ENCODE assay signal across 8 mouse cellular contexts in the genomic region with DNA sequence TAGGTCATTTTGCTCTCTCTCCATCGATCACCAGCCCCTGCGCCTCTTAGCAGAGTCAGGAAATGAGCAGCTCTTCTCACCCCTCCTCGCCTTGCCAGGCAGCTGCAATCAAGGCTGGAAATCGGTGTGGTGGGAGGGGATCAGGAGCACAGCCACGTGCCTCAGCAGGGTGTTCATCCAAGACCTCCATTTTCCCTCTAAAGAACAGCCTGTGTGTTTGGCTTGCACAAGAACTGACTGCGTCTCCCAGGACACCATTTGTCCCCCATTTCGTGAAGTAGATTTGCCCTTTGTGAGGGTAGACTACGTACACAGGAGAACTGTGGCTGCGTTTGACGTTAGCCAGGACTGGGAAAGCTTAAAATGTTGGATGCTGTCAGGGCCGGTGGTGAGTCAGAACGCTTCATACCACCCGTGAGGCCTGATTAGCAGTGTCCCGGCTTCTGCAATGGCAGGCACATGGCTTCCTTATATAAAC. TPM values are rescaled to one million over a fixed set of nuclear protein-coding genes. Genes with fewer than 3 reads are reported as not detected.
DNase-seq lines count a peak whose midpoint lies in the region; ATAC-seq and TF ChIP-seq lines count a peak whose summit lies in the region.

No protein-coding gene starts in this region.

- no peak overlapping the region for H3K27ac ChIP-seq in kidney, embryonic 16.5 days (ENCODE audit: low read length)
- peak overlapping the region; percentile 41 for H3K27ac ChIP-seq in intestine, postnatal 0 days (ENCODE audit: low read depth, low read length)
- H3K27ac ChIP-seq in stomach, embryonic 14.5 days (ENCODE audit: low read length), result peak overlapping the region; percentile 79

- H3K4me1 ChIP-seq in kidney, embryonic 16.5 days (ENCODE audit: insufficient read depth, low read length), result peaks cover 41% of the 10 kb centered on the region
- no peaks in the 10 kb centered on the region for H3K4me1 ChIP-seq in intestine, postnatal 0 days (replicated peaks; ENCODE audit: control insufficient read depth, insufficient read depth, low read length)
- peaks cover 53% of the 10 kb centered on the region for H3K4me1 ChIP-seq in stomach, embryonic 14.5 days (ENCODE audit: control insufficient read depth, insufficient read depth, low read length)

- no peak for ATAC-seq in kidney, embryonic 16.5 days (ENCODE audit: low FRiP score, low TSS enrichment)
- peak; percentile 42; the same call in 1 of the 2 replicates for ATAC-seq in intestine, postnatal 0 days
- ATAC-seq in stomach, embryonic 14.5 days (ENCODE audit: insufficient number of reproducible peaks, insufficient read depth, low FRiP score, low read depth), result peak; percentile 59

- H3K27me3 ChIP-seq in kidney, embryonic 16.5 days (ENCODE audit: insufficient read depth, low read length), result no peaks in the 10 kb centered on the region
- H3K27me3 ChIP-seq in intestine, postnatal 0 days (replicated peaks; ENCODE audit: control insufficient read depth, insufficient read depth, low read length), result peaks cover 12% of the 10 kb centered on the region
- H3K27me3 ChIP-seq in stomach, embryonic 14.5 days (ENCODE audit: control insufficient read depth, insufficient read depth, low read length), result no peaks in the 10 kb centered on the region

- 42% methylated on average over 14 of the region's 14 CpGs for WGBS in kidney, embryonic 16.5 days
- WGBS in intestine, postnatal 0 days, result 40% methylated on average over 14 of the region's 14 CpGs
- 18% methylated on average over 14 of the region's 14 CpGs for WGBS in stomach, embryonic 14.5 days

- H3K36me3 ChIP-seq in kidney, embryonic 16.5 days (ENCODE audit: insufficient read depth, low read length), result no peaks in the 10 kb centered on the region
- H3K36me3 ChIP-seq in intestine, postnatal 0 days (ENCODE audit: control insufficient read depth, insufficient read depth), result 0 out of 2 replicates have a peak, but pooled peaks cover 3% of the 10 kb centered on the region
- H3K36me3 ChIP-seq in stomach, embryonic 14.5 days (ENCODE audit: control insufficient read depth, insufficient read depth, low read length), result no peaks in the 10 kb centered on the region

- DNase-seq in kidney, postnatal 4 days, result peak; percentile 36 to 48
- peak; percentile 71 for DNase-seq in adrenal gland, postnatal 10 days
- peak; percentile 75 for DNase-seq in gastrocnemius, postnatal 25 days
- peak; percentile 67 for DNase-seq in lung, postnatal 36 days
- DNase-seq in spleen, postnatal 4 days (ENCODE audit: low spot score in 2 of 2), result no peak

- no peak overlapping the region for H3K4me3 ChIP-seq in kidney, embryonic 16.5 days (ENCODE audit: low read length)
- H3K4me3 ChIP-seq in intestine, postnatal 0 days (ENCODE audit: low read depth, low read length), result no peak overlapping the region
- H3K4me3 ChIP-seq in stomach, embryonic 14.5 days (ENCODE audit: low read depth, low read length), result no peak overlapping the region

- no peak overlapping the region for H3K4me2 ChIP-seq in kidney, embryonic 16.5 days (replicated peaks; ENCODE audit: low read depth, low read length)
- H3K4me2 ChIP-seq in intestine, postnatal 0 days (replicated peaks; ENCODE audit: low read depth), result no peak overlapping the region; the same call in 1 of the 2 replicates
- peak overlapping the region; percentile 17; the same call in 1 of the 2 replicates for H3K4me2 ChIP-seq in stomach, embryonic 14.5 days (replicated peaks; ENCODE audit: low read depth, low read length)

- H3K9ac ChIP-seq in kidney, embryonic 16.5 days (replicated peaks; ENCODE audit: low read length), result no peak overlapping the region
- H3K9ac ChIP-seq in intestine, postnatal 0 days (ENCODE audit: low read depth, low read length), result no peak overlapping the region
- H3K9ac ChIP-seq in stomach, embryonic 14.5 days (replicated peaks; ENCODE audit: low read depth, low read length), result no peak overlapping the region

- TF ChIP-seq CTCF in intestine, postnatal 0 days (IDR thresholded peaks at IDR 0.05; ENCODE audit: low read depth), result no peak

- no peaks in the 10 kb centered on the region for H3K9me3 ChIP-seq in kidney, embryonic 16.5 days (ENCODE audit: low read length)
- no peaks in the 10 kb centered on the region for H3K9me3 ChIP-seq in intestine, postnatal 0 days (ENCODE audit: control insufficient read depth)
- H3K9me3 ChIP-seq in stomach, embryonic 14.5 days (ENCODE audit: control insufficient read depth, low read depth, low read length), result no peaks in the 10 kb centered on the region

RNA-seq across cellular contexts. Expression of a gene that starts 6.2 kb away (rescaled TPM):
- polyA plus RNA-seq in kidney, embryonic 16.5 days (2015; fragmentation: Nextera tagmentation; extraction: Ambion mirVana), result 11.7 and 15.8 TPM in 2 replicates
- 100 to 1,000 TPM in 1 of 2 experiments, 10 to 100 TPM in 1; 77.1 to 125 TPM for total RNA-seq in adrenal gland, postnatal 10 days (2021)
- 100 to 1,000 TPM; 122 to 129 TPM for total RNA-seq in gastrocnemius, postnatal 25 days (2021)
- polyA plus RNA-seq in intestine, postnatal 0 days (2015; fragmentation: Nextera tagmentation; extraction: Ambion mirVana), result 7.4 and 7.5 TPM in 2 replicates
- 18.1 and 19.3 TPM in 2 replicates for polyA plus RNA-seq in stomach, embryonic 14.5 days (2014; fragmentation: Nextera tagmentation; extraction: Ambion mirVana)

Comparison
In these comparisons a context has a peak if more than half of its experiments do, and no peak if none do; other contexts are left out.
1. DNase-seq: peak in kidney, postnatal 4 days (2 of 2), adrenal gland, postnatal 10 days (single experiment), gastrocnemius, postnatal 25 days (single experiment) and lung, postnatal 36 days (single experiment); none in spleen, postnatal 4 days (0 of 2).